Mouse (Mus musculus): ENCODE data around the gene Ptafr. TPM values are rescaled to one million over a fixed set of nuclear protein-coding genes. Genes with fewer than 3 reads are reported as not detected.

Ptafr gene
- polyA plus RNA-seq, 1 experiment from 2014 or later = 0.66 TPM

GRCm38 (mm10) chr4:132574809-132575347, 11.0 kb downstream of the Ptafr start:
- 94% methylated on average over 1 of the region's 1 CpGs for WGBS
- no peak overlapping the region for H3K4me2 ChIP-seq (ENCODE audit: low read length)
- no peak overlapping the region for H3K4me3 ChIP-seq (ENCODE audit: control insufficient read depth in 1 of 2, insufficient read depth in 1 of 2, low read depth in 1 of 2, low read length in 2 of 2)
- no peaks in the 10 kb centered on the region for H3K36me3 ChIP-seq (ENCODE audit: control insufficient read depth, insufficient read depth, low read length)
- no peak overlapping the region for H3K27ac ChIP-seq (replicated peaks in 1 of 2; ENCODE audit: control insufficient read depth in 1 of 2, insufficient read depth in 1 of 2, low read depth in 2 of 2, low read length in 2 of 2)
- H3K9me3 ChIP-seq (ENCODE audit: control insufficient read depth, low read length) = 0 out of 2 replicates have a peak, but pooled peaks cover 5% of the 10 kb centered on the region
- ATAC-seq (ENCODE audit: insufficient number of reproducible peaks, insufficient read depth, low FRiP score, low read depth) = no peak
- H3K9ac ChIP-seq (ENCODE audit: low read length) = no peak overlapping the region
- no peaks in the 10 kb centered on the region for H3K4me1 ChIP-seq (ENCODE audit: control insufficient read depth in 2 of 2, insufficient read depth in 2 of 2, low read length in 2 of 2)
- H3K27me3 ChIP-seq (ENCODE audit: control insufficient read depth, insufficient read depth, low read length) = no peaks in the 10 kb centered on the region

- Histone ChIP-seq H3K27ac (replicated peaks in 1 of 2; ENCODE audit: control insufficient read depth in 1 of 2, insufficient read depth in 1 of 2, low read depth in 2 of 2, low read length in 2 of 2) (no peak overlapping the region), H3K9me3 (ENCODE audit: control insufficient read depth, low read length) (peaks cover 4% of the 10 kb centered on the region; the same call in 1 of the 2 replicates), H3K9ac (ENCODE audit: low read length) (no peak overlapping the region), H3K27me3 (ENCODE audit: control insufficient read depth, insufficient read depth, low read length) (no peaks in the 10 kb centered on the region), H3K4me3 (ENCODE audit: control insufficient read depth in 1 of 2, insufficient read depth in 1 of 2, low read depth in 1 of 2, low read length in 2 of 2) (no peak overlapping the region), H3K4me1 (ENCODE audit: control insufficient read depth in 2 of 2, insufficient read depth in 2 of 2, low read length in 2 of 2) (no peaks in the 10 kb centered on the region), H3K36me3 (ENCODE audit: control insufficient read depth, insufficient read depth, low read length) (no peaks in the 10 kb centered on the region), H3K4me2 (ENCODE audit: low read length) (no peak overlapping the region)
- WGBS = 51% methylated on average over 3 of the region's 3 CpGs
- no peak for ATAC-seq (ENCODE audit: insufficient number of reproducible peaks, insufficient read depth, low FRiP score, low read depth)
These were observed 19.9 kb downstream of the Ptafr start for GRCm38 (mm10) chr4:132583781-132584180.

GRCm38 (mm10) chr4:132584975-132585374, 21.1 kb downstream of the Ptafr start:
- H3K9me3 ChIP-seq (ENCODE audit: control insufficient read depth, low read length) = peaks cover 4% of the 10 kb centered on the region; the same call in 1 of the 2 replicates
- WGBS = 78% methylated on average over 2 of the region's 2 CpGs
- no peak for ATAC-seq (ENCODE audit: insufficient number of reproducible peaks, insufficient read depth, low FRiP score, low read depth)
- no peak overlapping the region for H3K27ac ChIP-seq (replicated peaks in 1 of 2; ENCODE audit: control insufficient read depth in 1 of 2, insufficient read depth in 1 of 2, low read depth in 2 of 2, low read length in 2 of 2)
- no peak overlapping the region for H3K9ac ChIP-seq (ENCODE audit: low read length)
- no peak overlapping the region for H3K4me2 ChIP-seq (ENCODE audit: low read length)
- H3K36me3 ChIP-seq (ENCODE audit: control insufficient read depth, insufficient read depth, low read length) = no peaks in the 10 kb centered on the region
- H3K4me3 ChIP-seq (ENCODE audit: control insufficient read depth in 1 of 2, insufficient read depth in 1 of 2, low read depth in 1 of 2, low read length in 2 of 2) = no peak overlapping the region
- H3K4me1 ChIP-seq (ENCODE audit: control insufficient read depth in 2 of 2, insufficient read depth in 2 of 2, low read length in 2 of 2) = no peaks in the 10 kb centered on the region
- no peaks in the 10 kb centered on the region for H3K27me3 ChIP-seq (ENCODE audit: control insufficient read depth, insufficient read depth, low read length)

GRCm38 (mm10) chr4:132586282-132586681, 22.4 kb downstream of the Ptafr start:
- Histone ChIP-seq H3K9me3 (ENCODE audit: control insufficient read depth, low read length) (no peaks in the 10 kb centered on the region), H3K36me3 (ENCODE audit: control insufficient read depth, insufficient read depth, low read length) (no peaks in the 10 kb centered on the region), H3K27me3 (ENCODE audit: control insufficient read depth, insufficient read depth, low read length) (no peaks in the 10 kb centered on the region), H3K9ac (ENCODE audit: low read length) (no peak overlapping the region), H3K4me1 (ENCODE audit: control insufficient read depth in 2 of 2, insufficient read depth in 2 of 2, low read length in 2 of 2) (no peaks in the 10 kb centered on the region), H3K27ac (replicated peaks in 1 of 2; ENCODE audit: control insufficient read depth in 1 of 2, insufficient read depth in 1 of 2, low read depth in 2 of 2, low read length in 2 of 2) (no peak overlapping the region), H3K4me2 (ENCODE audit: low read length) (no peak overlapping the region), H3K4me3 (ENCODE audit: control insufficient read depth in 1 of 2, insufficient read depth in 1 of 2, low read depth in 1 of 2, low read length in 2 of 2) (no peak overlapping the region)
- 89% methylated on average over 4 of the region's 4 CpGs for WGBS
- no peak for ATAC-seq (ENCODE audit: insufficient number of reproducible peaks, insufficient read depth, low FRiP score, low read depth)

GRCm38 (mm10) chr4:132588512-132588911, 24.6 kb downstream of the Ptafr start:
- no peak for ATAC-seq (ENCODE audit: insufficient number of reproducible peaks, insufficient read depth, low FRiP score, low read depth)
- no peaks in the 10 kb centered on the region for H3K4me1 ChIP-seq (ENCODE audit: control insufficient read depth in 2 of 2, insufficient read depth in 2 of 2, low read length in 2 of 2)
- 70% methylated on average over 3 of the region's 3 CpGs for WGBS

GRCm38 (mm10) chr4:132590642-132591041, 26.8 kb downstream of the Ptafr start:
- Histone ChIP-seq H3K4me1 (ENCODE audit: control insufficient read depth in 2 of 2, insufficient read depth in 2 of 2, low read length in 2 of 2) (peaks cover 3 to 6% of the 10 kb centered on the region in 2 experiments), H3K36me3 (ENCODE audit: control insufficient read depth, insufficient read depth, low read length) (no peaks in the 10 kb centered on the region), H3K27me3 (ENCODE audit: control insufficient read depth, insufficient read depth, low read length) (no peaks in the 10 kb centered on the region), H3K9ac (ENCODE audit: low read length) (no peak overlapping the region), H3K9me3 (ENCODE audit: control insufficient read depth, low read length) (no peaks in the 10 kb centered on the region), H3K4me2 (ENCODE audit: low read length) (no peak overlapping the region), H3K27ac (replicated peaks in 1 of 2; ENCODE audit: control insufficient read depth in 1 of 2, insufficient read depth in 1 of 2, low read depth in 2 of 2, low read length in 2 of 2) (no peak overlapping the region), H3K4me3 (ENCODE audit: control insufficient read depth in 1 of 2, insufficient read depth in 1 of 2, low read depth in 1 of 2, low read length in 2 of 2) (no peak overlapping the region)
- 85% methylated on average over 10 of the region's 10 CpGs for WGBS
- ATAC-seq (ENCODE audit: insufficient number of reproducible peaks, insufficient read depth, low FRiP score, low read depth) = no peak

More at GRCm38 (mm10) chr4:132588512-132588911, 24.6 kb downstream of the Ptafr start:
- no peaks in the 10 kb centered on the region for H3K9me3 ChIP-seq (ENCODE audit: control insufficient read depth, low read length)
- no peak overlapping the region for H3K4me2 ChIP-seq (ENCODE audit: low read length)
- H3K27ac ChIP-seq (replicated peaks in 1 of 2; ENCODE audit: control insufficient read depth in 1 of 2, insufficient read depth in 1 of 2, low read depth in 2 of 2, low read length in 2 of 2) = no peak overlapping the region
- no peak overlapping the region for H3K9ac ChIP-seq (ENCODE audit: low read length)
- no peaks in the 10 kb centered on the region for H3K27me3 ChIP-seq (ENCODE audit: control insufficient read depth, insufficient read depth, low read length)
- H3K4me3 ChIP-seq (ENCODE audit: control insufficient read depth in 1 of 2, insufficient read depth in 1 of 2, low read depth in 1 of 2, low read length in 2 of 2) = no peak overlapping the region
- H3K36me3 ChIP-seq (ENCODE audit: control insufficient read depth, insufficient read depth, low read length) = no peaks in the 10 kb centered on the region

GRCm38 (mm10) chr4:132592958-132593357, 29.1 kb downstream of the Ptafr start:
- no peak overlapping the region for H3K4me2 ChIP-seq (ENCODE audit: low read length)
- no peak for ATAC-seq (ENCODE audit: insufficient number of reproducible peaks, insufficient read depth, low FRiP score, low read depth)
- peaks cover 6% of the 10 kb centered on the region in 2 experiments for H3K4me1 ChIP-seq (ENCODE audit: control insufficient read depth in 2 of 2, insufficient read depth in 2 of 2, low read length in 2 of 2)
- H3K36me3 ChIP-seq (ENCODE audit: control insufficient read depth, insufficient read depth, low read length) = no peaks in the 10 kb centered on the region
- no peaks in the 10 kb centered on the region for H3K27me3 ChIP-seq (ENCODE audit: control insufficient read depth, insufficient read depth, low read length)
- no peak overlapping the region for H3K9ac ChIP-seq (ENCODE audit: low read length)
- no peaks in the 10 kb centered on the region for H3K9me3 ChIP-seq (ENCODE audit: control insufficient read depth, low read length)
- WGBS = 91% methylated on average over 9 of the region's 9 CpGs
- H3K4me3 ChIP-seq (ENCODE audit: control insufficient read depth in 1 of 2, insufficient read depth in 1 of 2, low read depth in 1 of 2, low read length in 2 of 2) = no peak overlapping the region
- H3K27ac ChIP-seq (replicated peaks in 1 of 2; ENCODE audit: control insufficient read depth in 1 of 2, insufficient read depth in 1 of 2, low read depth in 2 of 2, low read length in 2 of 2) = no peak overlapping the region

- no peak overlapping the region for H3K4me3 ChIP-seq (ENCODE audit: control insufficient read depth in 1 of 2, insufficient read depth in 1 of 2, low read depth in 1 of 2, low read length in 2 of 2)
- ATAC-seq (ENCODE audit: insufficient number of reproducible peaks, insufficient read depth, low FRiP score, low read depth) = no peak
- H3K27me3 ChIP-seq (ENCODE audit: control insufficient read depth, insufficient read depth, low read length) = no peaks in the 10 kb centered on the region
- peaks cover 6% of the 10 kb centered on the region in 2 experiments for H3K4me1 ChIP-seq (ENCODE audit: control insufficient read depth in 2 of 2, insufficient read depth in 2 of 2, low read length in 2 of 2)
- WGBS = 28% methylated on average over 4 of the region's 4 CpGs
- no peak overlapping the region for H3K9ac ChIP-seq (ENCODE audit: low read length)
- H3K9me3 ChIP-seq (ENCODE audit: control insufficient read depth, low read length) = no peaks in the 10 kb centered on the region
- no peaks in the 10 kb centered on the region for H3K36me3 ChIP-seq (ENCODE audit: control insufficient read depth, insufficient read depth, low read length)
- no peak overlapping the region for H3K4me2 ChIP-seq (ENCODE audit: low read length)
- H3K27ac ChIP-seq (replicated peaks in 1 of 2; ENCODE audit: control insufficient read depth in 1 of 2, insufficient read depth in 1 of 2, low read depth in 2 of 2, low read length in 2 of 2) = peak overlapping the region in 1 of 2 experiments; percentile 37; a peak in 2 of 4 replicates
These were observed 30.3 kb downstream of the Ptafr start for GRCm38 (mm10) chr4:132594191-132594590.
